Mouse (Mus musculus) G1E (cell line): ENCODE measurements around the gene Cacna1c. TPM values are rescaled to one million over a fixed set of nuclear protein-coding genes. Genes with fewer than 3 reads are reported as not detected.
A peak's percentile ranks its signal among the peaks of the same experiment; 100 is the strongest.

Experiments used
- ATAC-seq: 2 replicates; pipeline ENCODE4 v1.8.0; 2016; ENCODE audit warnings: mild to moderate bottlenecking; ENCODE audit not compliant: insufficient number of reproducible peaks, poor library complexity, low FRiP score, severe bottlenecking; ENCODE audit errors: extremely low read depth
- DNase-seq: peaks from one replicate; pipeline ENCODE4 v3.0.0; 2012; ENCODE audit warnings: low spot score
- H3K27me3 ChIP-seq: 2 replicates; pipeline ENCODE4 v1.6.1; 2012; ENCODE audit warnings: mild to moderate bottlenecking, low read length, inconsistent platforms; ENCODE audit not compliant: insufficient read depth
- H3K36me3 ChIP-seq: replicated peaks from 2 replicates; pipeline ENCODE3; 2012; ENCODE audit warnings: mild to moderate bottlenecking, inconsistent platforms
- H3K4me1 ChIP-seq: 2 replicates; pipeline ENCODE4 v1.6.1; 2012; ENCODE audit warnings: low read depth, low read length, inconsistent platforms, mixed read lengths; ENCODE audit not compliant: insufficient read depth
- H3K4me3 ChIP-seq: 2 replicates; pipeline ENCODE4 v1.5.1; 2012; ENCODE audit warnings: low read depth, mild to moderate bottlenecking, inconsistent platforms, low read length, moderate library complexity, mixed read lengths
- H3K9me3 ChIP-seq: replicated peaks from 2 replicates; pipeline ENCODE4 v1.6.1; 2012; ENCODE audit warnings: inconsistent platforms
- CTCF ChIP-seq: IDR thresholded peaks from 2 replicates; pipeline ENCODE4 v1.5.1; 2012; ENCODE audit warnings: low read depth, low read length, inconsistent platforms, mixed read lengths
- GATA1 ChIP-seq: IDR thresholded peaks from 2 replicates; pipeline ENCODE4 v1.6.1; 2012; ENCODE audit warnings: borderline replicate concordance, low read length, inconsistent platforms, mixed read lengths
- GATA2 ChIP-seq: IDR thresholded peaks from 2 replicates; pipeline ENCODE4 v1.6.1; 2012; ENCODE audit warnings: low read depth, low read length, inconsistent platforms, borderline replicate concordance
- POLR2AphosphoS5 ChIP-seq: IDR thresholded peaks from 2 replicates; pipeline ENCODE4 v1.6.1; 2012; ENCODE audit warnings: low read depth, low read length, inconsistent platforms; ENCODE audit not compliant: insufficient replicate concordance
- TAL1 ChIP-seq: conservative IDR thresholded peaks from 2 replicates; pipeline ENCODE4 v1.6.1; 2012; ENCODE audit warnings: low read depth, low read length, inconsistent platforms, mixed read lengths
- polyA plus RNA-seq: library from polyadenylated mRNA; stranded (reverse); fragments of >175 nt; gene quantifications from 2 replicates; pipeline ENCODE4 v1.2.3, GENCODE M21; 2012
- total RNA-seq, 2 experiments: library from RNA; stranded (forward) in 1 of 2; stranded (reverse) in 1 of 2; fragments of 200-1000 nt in 1 of 2; fragments of >200 nt in 1 of 2; fragmentation: Nextera tagmentation in 1 of 2; gene quantifications; 2 replicates each; pipeline ENCODE4 v1.2.3; 2014 to 2017

The Cacna1c gene
- total and polyA plus RNA-seq, 3 experiments, result 0.11 TPM; not detected in 2

GRCm38 (mm10) chr6:118673974-118674695 lies 522.1 kb downstream of the Cacna1c start:
- Histone ChIP-seq H3K4me3 (0 out of 2 replicates have a peak overlapping the region, but pooled peaks have one; percentile 8), H3K4me1 (no peaks in the 10 kb centered on the region)

GRCm38 (mm10) chr6:118653331-118653730 lies 542.9 kb downstream of the Cacna1c start:
- DNase-seq, result no peak
- peaks cover 42% of the 10 kb centered on the region for H3K9me3 ChIP-seq
- ATAC-seq, result no peak
- H3K36me3 ChIP-seq, result no peaks in the 10 kb centered on the region
- TF ChIP-seq TAL1 (no peak), CTCF (no peak), GATA2 (no peak), POLR2AphosphoS5 (no peak), GATA1 (no peak)
- H3K4me1 ChIP-seq, result no peaks in the 10 kb centered on the region
- no peaks in the 10 kb centered on the region for H3K27me3 ChIP-seq
- H3K4me3 ChIP-seq, result no peak overlapping the region

More at GRCm38 (mm10) chr6:118673974-118674695, 522.1 kb downstream of the Cacna1c start:
- Histone ChIP-seq H3K27me3 (no peaks in the 10 kb centered on the region), H3K9me3 (peaks cover 77% of the 10 kb centered on the region), H3K36me3 (no peaks in the 10 kb centered on the region)
- TF ChIP-seq CTCF (no peak), GATA2 (no peak), POLR2AphosphoS5 (no peak), TAL1 (no peak), GATA1 (no peak)
- DNase-seq (no peak), ATAC-seq (no peak)

- ATAC-seq (no peak), DNase-seq (no peak)
- H3K36me3 ChIP-seq, result no peaks in the 10 kb centered on the region
- no peak for TF ChIP-seq GATA2
- TF ChIP-seq POLR2AphosphoS5, result no peak
- TF ChIP-seq GATA1, result no peak
- TF ChIP-seq TAL1, result no peak
- no peak for TF ChIP-seq CTCF
- no peaks in the 10 kb centered on the region for H3K27me3 ChIP-seq
- H3K9me3 ChIP-seq, result peaks cover 56% of the 10 kb centered on the region
- H3K4me3 ChIP-seq, result no peak overlapping the region
- H3K4me1 ChIP-seq, result no peaks in the 10 kb centered on the region
These were observed 547.0 kb downstream of the Cacna1c start for GRCm38 (mm10) chr6:118649121-118649783.

DNA sequence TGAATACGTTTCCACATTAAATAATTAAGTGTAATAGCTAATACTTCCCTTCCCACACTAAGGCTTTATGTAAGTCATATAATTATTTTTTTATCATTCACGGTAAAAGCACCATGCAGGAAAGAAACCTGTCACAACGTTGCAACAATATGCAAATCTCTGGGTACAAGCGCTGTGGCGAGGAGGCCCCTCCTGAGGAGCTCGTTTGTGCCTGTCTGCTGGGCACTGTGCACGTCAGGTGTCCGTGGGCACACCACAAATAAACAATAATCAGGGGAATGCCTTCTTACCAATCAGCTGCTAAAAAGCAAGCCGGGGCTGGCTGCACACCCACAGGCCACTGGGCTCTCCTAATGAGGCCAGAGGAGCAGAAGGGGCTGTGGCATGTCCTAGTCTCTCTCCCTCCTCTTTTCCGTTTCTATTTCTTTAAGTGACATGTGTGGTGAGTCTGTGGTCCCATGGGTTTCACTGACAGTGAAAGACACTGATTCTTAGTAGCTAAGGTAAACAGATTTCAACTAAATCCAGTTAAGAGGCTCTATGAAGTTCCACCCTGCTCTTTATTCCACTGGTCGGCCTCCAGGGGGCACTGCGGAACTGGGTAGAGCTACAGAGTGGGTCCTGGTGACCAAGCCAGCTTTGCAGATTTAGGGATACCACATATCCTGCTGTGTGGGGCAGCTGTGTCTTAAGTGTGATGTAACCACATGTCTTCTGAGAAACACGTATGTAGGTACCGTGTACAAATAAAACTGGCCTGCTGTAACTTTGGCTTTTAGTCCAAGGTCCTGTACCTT lies 549.8 kb downstream of the Cacna1c start:
- DNase-seq (no peak), ATAC-seq (no peak)
- Histone ChIP-seq H3K4me3 (no peak overlapping the region), H3K36me3 (no peaks in the 10 kb centered on the region), H3K9me3 (peaks cover 50% of the 10 kb centered on the region), H3K27me3 (no peaks in the 10 kb centered on the region), H3K4me1 (no peaks in the 10 kb centered on the region)
- TF ChIP-seq TAL1, result no peak
- no peak for TF ChIP-seq GATA1
- TF ChIP-seq POLR2AphosphoS5, result no peak
- TF ChIP-seq GATA2, result no peak
- TF ChIP-seq CTCF, result no peak

- H3K27me3 ChIP-seq, result no peaks in the 10 kb centered on the region
- ATAC-seq, result no peak
- no peaks in the 10 kb centered on the region for H3K36me3 ChIP-seq
- no peak for DNase-seq
- no peaks in the 10 kb centered on the region for H3K4me1 ChIP-seq
- peaks cover 43% of the 10 kb centered on the region for H3K9me3 ChIP-seq
- no peak overlapping the region for H3K4me3 ChIP-seq
- TF ChIP-seq GATA2, result no peak
- no peak for TF ChIP-seq CTCF
- TF ChIP-seq TAL1, result no peak
- no peak for TF ChIP-seq GATA1
These were observed 551.4 kb downstream of the Cacna1c start for GRCm38 (mm10) chr6:118644866-118645265.

DNA sequence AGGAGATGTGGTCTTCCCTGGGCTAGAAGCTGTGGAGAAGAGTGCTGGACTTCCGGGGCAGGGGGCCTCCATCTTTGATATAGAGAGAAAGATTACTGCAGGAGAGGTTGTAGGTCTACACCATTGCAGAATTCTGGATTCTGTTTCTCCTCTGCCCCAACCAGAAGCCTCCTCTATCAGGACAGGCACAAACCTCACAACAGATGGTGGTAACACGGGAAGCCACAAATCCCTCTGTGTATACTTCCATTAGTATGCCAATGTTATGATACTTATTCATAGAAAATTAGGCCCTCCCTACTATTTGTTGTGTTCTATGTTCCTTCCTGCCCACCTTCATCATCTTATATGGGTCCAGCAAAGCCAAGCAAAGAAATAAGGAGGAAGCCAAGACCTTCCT lies 552.7 kb downstream of the Cacna1c start:
- DNase-seq (no peak), ATAC-seq (no peak)
- H3K4me3 ChIP-seq, result no peak overlapping the region
- peaks cover 42% of the 10 kb centered on the region for H3K9me3 ChIP-seq
- no peaks in the 10 kb centered on the region for H3K27me3 ChIP-seq
- no peaks in the 10 kb centered on the region for H3K36me3 ChIP-seq
- TF ChIP-seq GATA2, result no peak
- TF ChIP-seq TAL1, result no peak
- no peak for TF ChIP-seq GATA1
- TF ChIP-seq POLR2AphosphoS5, result no peak
- no peak for TF ChIP-seq CTCF
- H3K4me1 ChIP-seq, result no peaks in the 10 kb centered on the region
